Mouse (Mus musculus) urinary bladder, postnatal 14 days (tissue): ENCODE measurements around the gene Siah1a.

Experiments
- DNase-seq: peaks from one replicate; pipeline ENCODE4 v3.0.0; 2021; ENCODE audit warnings: low spot score

The Siah1a gene

DNA sequence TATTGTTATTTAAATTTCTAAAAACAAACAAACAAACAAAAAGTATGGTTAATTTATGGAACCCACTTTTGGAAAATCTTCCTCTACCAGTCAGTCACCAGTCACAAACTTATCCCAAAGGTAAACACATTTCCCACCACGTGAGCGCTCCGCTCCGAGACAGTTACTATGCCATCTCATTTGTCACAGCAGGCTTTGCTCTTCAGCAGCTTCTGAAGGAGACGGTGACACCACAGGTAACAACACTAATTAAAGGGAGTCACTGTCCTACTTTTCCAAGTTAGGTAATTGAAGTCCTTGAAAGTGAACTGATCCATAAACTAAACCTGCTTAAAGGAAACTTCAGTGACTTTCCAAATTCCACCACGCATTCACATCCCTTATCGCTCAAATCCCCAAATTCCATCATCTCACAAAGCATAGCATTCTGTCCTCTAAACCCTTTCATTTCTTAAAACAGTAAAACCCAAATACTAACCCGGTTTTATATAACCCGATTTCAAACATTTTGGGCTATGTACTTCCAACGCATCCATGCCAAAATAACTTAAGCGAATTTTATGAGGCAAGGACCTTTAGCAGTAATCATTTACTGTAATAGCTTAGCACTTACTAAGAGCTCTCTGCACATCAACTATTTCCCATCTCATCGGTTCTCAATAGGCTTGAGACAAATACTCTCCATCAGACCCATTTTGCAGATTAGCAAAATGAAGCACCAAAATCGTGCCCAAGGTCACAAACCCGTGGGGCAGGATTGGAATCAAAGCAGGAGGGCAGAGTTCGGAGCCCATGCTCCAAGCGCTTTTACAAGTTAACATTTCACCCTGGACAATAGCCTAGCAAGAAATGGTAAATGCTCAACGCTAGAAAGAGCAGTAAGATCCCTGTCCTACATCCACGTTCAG, 1.2 kb downstream of the Siah1a start:
- DNase-seq = no peak

DNA sequence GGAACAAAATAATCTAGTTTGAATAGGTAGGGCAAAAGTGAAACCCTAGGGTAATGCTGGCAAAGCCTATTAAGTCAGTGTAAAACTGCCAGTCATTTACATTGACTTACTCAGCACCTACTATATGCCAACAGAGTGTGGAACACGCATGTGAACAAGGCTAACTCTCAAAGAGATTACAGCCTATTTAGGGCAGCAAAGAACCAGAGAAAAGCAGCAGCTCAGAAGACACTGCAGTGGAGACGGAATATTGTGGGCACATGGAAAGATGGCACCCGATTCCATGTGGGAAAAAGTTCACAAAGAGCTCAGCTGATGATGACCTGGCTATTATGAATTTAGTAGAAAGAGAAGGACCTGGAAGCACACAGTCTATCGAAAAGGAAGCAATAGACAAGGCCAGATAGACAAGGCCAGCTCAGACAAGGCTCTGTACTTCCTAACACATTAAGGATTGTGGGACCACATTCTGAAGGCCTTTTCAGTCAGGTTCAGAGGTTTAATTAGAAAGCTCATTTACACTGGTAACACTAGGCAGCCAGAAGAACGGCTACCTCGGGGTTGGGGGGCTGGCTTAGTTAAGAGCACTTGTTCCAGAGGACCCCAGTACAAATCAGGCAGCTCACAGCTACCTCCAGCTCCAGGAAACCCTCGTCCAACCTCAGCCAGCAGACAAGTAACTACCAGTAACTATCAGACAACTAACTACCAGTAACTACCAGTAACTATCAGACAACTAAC, 3.0 kb downstream of the Siah1a start:
- DNase-seq = no peak

DNA sequence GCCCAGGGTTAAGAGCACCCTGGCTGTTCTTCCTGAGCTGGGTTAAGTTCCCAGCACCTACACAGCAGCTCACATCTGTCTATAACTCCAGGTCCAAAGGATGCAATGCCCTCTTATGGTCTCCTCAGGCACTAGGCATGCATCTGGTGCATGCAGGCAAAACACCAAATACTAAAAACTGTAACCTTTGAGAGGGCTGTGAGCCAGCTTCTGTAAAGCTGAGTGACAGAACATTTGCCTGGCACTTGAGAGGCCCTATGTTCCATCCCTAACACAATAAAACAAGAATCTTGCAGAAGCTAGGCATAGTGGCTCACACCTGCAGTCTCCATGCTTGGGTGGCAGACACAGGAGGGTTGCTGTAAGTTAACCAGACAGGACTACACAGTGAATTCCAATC, 4.1 kb downstream of the Siah1a start:
- DNase-seq = no peak

DNA sequence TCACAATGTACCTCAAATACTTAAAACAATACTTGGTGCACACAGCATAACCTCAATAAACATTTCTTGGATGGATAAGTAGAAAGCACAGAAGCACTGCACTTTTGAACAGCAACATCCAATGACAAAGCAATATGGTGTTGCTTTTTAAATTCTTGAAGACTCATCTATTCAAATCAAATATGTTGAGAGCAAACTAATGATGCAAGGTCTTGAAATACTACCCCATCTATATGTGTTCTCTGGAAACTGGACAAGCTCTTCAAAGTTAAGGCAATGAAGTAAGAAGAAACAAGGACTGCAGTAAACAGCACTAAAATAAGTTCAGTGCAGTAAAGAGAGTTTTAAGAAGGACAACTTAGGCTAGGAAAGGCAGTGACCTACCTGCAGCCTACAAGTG, 4.8 kb downstream of the Siah1a start:
- no peak for DNase-seq

GRCm38 (mm10) chr8:86735446-86736111, 10.2 kb downstream of the Siah1a start:
- no peak for DNase-seq

GRCm38 (mm10) chr8:86734954-86735353, 10.8 kb downstream of the Siah1a start:
- DNase-seq = no peak

DNA sequence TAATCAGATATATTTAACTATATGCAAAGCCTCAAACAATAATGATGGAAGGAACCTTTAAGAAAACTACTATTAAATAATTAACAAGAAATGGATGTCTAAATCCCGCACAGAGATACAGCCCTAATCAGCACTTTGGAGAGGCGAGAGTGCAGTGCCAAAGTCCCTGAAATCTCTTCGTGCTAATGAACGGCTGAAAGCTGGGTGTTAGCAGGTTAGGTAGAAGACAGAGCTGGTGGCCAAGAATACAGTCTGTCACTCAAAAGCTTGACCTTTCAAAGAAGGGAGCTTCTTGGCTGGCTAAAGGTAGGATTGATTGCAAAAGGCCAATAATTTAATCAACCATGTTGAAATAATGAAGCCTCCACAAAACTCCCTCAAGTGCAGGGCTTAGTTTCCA, 11.6 kb downstream of the Siah1a start:
- DNase-seq = no peak

DNA sequence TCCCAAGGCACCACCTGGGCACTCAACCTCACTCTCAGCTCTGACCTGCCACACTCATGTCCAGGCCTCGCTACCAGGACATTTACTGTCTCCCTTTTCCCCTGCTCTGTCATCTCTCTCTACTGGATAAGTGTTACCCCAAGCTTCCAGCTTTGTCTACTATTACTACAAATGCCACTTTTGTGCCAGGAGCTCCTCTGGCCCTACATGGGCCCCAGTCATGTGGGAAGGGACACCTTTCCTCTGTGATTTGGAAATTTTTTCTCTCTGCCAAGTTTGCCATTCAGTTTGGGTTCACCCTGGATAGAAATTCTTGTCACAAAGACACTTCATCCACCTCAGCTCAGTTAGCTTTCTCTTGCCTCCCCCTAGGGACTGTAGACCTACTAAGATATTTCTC, 14.9 kb downstream of the Siah1a start:
- no peak for DNase-seq

DNA sequence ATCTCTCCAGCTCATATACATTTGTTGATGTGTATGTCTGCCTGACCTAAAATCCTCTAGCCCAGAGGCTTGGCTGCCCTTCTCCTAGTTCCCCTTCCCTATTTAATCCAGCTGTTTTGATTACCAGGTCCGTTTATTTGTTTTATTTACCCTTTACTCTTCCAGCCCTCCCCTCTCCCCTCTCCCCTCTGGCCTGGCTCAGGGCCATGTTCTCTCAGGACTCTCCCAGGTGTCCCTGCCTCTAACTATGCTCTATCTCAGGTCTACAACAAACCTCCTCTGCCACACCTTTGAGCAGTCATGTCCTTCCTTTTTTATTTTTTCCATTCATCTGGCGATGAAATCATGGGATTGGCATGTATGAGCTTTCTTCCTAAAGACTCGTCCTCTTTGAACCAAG, 15.4 kb downstream of the Siah1a start:
- DNase-seq = no peak

DNA sequence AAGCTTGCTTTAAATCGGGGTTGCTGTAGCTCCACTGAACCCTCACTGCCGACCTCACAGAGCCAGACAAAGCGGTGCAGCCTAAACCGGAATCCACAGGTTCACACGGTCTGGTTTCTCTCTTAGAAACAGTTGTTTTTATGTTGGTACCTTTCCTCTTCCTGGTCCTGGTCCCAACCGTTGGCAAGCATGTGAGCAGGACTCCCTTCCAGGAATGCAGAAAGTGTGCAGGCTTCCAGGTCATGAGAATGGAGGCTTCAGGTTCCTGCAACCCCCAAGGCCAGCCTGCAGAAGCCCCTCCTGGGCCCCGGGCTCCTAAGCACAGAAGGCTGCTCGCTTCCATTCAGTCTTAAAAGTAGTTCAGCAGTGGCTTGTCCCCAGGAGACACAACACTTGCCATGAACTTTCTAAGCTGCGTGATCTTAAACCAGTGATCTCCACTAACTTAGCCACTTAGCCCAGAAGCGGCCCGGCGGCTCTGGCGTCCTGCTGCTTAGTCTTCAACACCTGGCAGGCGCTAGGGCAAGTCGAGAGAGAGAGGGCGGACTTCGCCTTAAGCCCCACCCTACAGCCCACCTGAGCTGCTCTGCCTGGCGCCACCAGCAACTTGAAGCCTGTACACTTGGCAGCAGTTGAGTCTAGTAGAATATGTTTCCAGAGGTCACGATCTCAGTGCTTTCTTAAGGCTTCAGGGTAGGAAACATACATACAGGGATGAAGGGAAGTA, 17.3 kb downstream of the Siah1a start:
- no peak for DNase-seq

DNA sequence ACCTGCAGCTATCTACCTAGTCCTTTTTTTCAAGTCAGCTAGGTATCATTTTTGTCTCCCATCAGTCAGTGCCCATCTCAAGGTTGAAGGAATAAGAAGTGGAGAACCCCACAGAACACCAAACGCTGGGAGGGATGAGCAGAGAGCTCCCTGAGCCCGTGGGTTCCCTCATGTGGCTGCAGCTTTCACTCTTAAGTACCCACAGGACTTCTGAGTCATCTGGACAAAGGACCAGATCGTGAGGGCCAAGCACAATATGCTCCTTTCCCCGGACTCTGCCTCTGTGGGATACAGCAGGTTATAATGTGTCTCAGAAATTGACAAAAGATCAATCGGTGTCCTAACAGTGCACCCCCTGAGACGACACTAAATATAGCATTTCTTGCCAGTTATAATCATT, 18.8 kb downstream of the Siah1a start:
- DNase-seq = no peak

- no peak for DNase-seq
Measured at GRCm38 (mm10) chr8:86721490-86721889, 24.2 kb downstream of the Siah1a start.

DNA sequence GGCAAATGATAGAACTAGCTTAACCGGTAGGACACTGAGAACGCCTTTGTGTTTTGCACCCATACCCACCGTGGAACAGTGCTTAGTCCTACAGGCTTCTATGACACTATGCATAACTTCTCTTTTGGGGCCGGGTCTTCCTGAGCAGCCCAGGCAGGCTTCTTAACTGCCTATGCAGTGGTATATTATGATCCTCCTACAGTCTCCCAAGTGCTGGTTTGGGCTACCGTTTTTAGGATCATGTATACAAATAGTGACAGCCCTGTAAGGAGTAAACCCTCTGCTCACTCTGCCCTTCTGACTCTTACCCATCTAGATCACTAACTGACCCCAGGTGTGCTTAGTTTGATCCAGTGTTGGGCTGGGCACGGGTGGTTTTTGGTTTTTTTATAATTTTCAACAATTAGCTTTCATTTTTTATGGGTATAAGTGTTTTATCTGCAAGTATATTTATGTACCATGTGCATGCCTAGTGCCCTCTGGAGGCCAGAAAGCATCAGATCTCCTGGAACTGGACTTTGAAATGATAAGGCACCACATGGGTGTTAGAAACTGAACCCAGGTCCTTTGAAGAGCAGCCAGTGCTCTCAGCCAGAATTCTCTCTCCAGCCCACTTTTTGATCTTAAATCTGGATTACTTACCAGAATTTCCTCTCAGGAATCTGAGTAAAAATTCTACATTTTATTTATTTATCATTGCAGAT, 24.8 kb downstream of the Siah1a start:
- DNase-seq = no peak

DNA sequence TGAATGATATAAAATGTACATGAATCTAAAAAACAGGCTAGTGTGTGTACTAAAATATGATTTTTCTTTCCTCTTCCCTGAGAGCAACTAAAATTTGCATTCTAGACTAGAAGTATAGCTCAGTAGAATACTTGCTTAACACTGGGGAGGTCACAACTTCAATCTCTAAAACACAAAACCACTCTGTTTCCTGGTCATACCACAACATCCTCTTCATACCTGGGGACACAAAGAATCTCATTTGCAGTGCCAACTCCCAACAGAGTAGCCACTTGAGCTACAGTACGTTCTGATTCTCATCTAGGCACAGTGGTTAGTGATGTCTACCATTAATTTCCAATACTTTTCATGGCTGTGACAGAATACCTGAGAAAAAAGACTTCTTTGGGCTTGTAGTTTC, 26.4 kb downstream of the Siah1a start:
- DNase-seq = no peak

- no peak for DNase-seq
Measured at GRCm38 (mm10) chr8:86718332-86718994, 27.3 kb downstream of the Siah1a start.

GRCm38 (mm10) chr8:86713407-86714188, 32.1 kb downstream of the Siah1a start:
- DNase-seq = no peak

GRCm38 (mm10) chr8:86712594-86712993, 33.1 kb downstream of the Siah1a start:
- no peak for DNase-seq

- no peak for DNase-seq
Measured at GRCm38 (mm10) chr8:86707873-86708272, 37.9 kb downstream of the Siah1a start.

DNA sequence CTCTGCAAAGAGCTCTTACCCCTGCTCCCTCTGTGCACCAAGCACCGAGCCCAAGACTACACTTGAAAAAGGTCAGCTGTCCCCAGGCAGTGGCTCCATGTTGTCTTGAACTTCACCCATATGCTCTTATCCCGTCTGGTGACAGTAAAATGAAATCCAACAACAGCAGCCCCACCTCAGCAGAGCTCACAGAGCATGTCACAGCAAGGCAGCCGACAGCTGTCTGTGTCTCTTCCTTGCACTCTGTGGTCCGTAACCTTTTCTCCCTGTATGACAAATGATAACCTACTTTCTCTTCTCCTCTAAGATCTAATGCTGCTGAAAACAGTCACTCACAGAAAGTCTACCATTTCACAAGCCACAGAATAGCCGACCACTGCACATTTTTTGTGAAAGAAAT, 39.0 kb downstream of the Siah1a start:
- DNase-seq = no peak

DNA sequence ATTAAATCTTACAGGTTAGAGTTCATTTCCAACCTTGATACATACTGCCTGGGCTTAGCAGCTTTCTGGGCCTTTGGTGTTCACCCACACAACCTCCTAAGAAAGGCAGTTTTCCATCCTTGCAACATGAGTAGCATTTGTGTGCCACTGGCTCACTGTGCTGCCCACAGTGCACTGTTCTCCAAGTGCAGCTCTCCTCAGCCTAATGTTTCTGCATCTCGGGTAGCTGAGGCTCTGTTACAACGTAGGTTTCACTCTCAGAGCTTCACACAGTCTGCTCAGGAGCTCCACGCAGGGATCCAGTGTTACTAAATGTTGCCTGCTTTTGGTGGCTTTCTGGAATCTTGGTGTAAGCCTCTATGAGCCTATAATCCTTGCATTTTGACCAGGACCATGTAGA, 40.4 kb downstream of the Siah1a start:
- DNase-seq = no peak
